Mouse (Mus musculus) MEL (cell line): ENCODE measurements around the gene March4. TPM values are rescaled to one million over a fixed set of nuclear protein-coding genes. Genes with fewer than 3 reads are reported as not detected.

Experiments
- DNase-seq: peaks from one replicate; pipeline ENCODE4 v3.0.0; 2011; ENCODE audit warnings: low read depth, low spot score
- H3K27ac ChIP-seq: 2 replicates; pipeline ENCODE4 v1.5.1; 2012; ENCODE audit warnings: low read depth, mild to moderate bottlenecking, control low read depth, low read length, moderate library complexity; ENCODE audit not compliant: control insufficient read depth
- H3K27me3 ChIP-seq, 2 experiments: fragments of 150-350 bp in 1 of 2; sonication (generic) in 1 of 2; 2 replicates each; pipeline ENCODE4 v1.6.1; 2012; ENCODE audit warnings: low read length in 2 of 2, mild to moderate bottlenecking in 2 of 2, improper control_type of control experiment in 1 of 2, moderate library complexity in 1 of 2; ENCODE audit not compliant: insufficient read depth in 2 of 2, control insufficient read depth in 1 of 2
- H3K36me3 ChIP-seq, 2 experiments: 2 replicates each; pipeline ENCODE4 v1.6.1; 2012 to 2014; ENCODE audit warnings: low read length in 2 of 2, improper control_type of control experiment in 1 of 2, inconsistent platforms in 1 of 2, mild to moderate bottlenecking in 1 of 2; ENCODE audit not compliant: insufficient read depth in 2 of 2, control insufficient read depth in 1 of 2
- H3K4me1 ChIP-seq, 2 experiments: fragments of 150-350 bp in 1 of 2; sonication (generic) in 1 of 2; 2 replicates each; pipeline ENCODE4 v1.6.1; 2012; ENCODE audit warnings: low read length in 2 of 2, improper control_type of control experiment in 1 of 2, mild to moderate bottlenecking in 1 of 2; ENCODE audit not compliant: insufficient read depth in 2 of 2, control insufficient read depth in 1 of 2
- H3K4me3 ChIP-seq, 2 experiments: fragments of 150-350 bp in 1 of 2; sonication (generic) in 1 of 2; 2 replicates each; pipeline ENCODE4 v1.5.1; 2012; ENCODE audit warnings: low read depth in 2 of 2, low read length in 2 of 2, mild to moderate bottlenecking in 2 of 2, moderate library complexity in 2 of 2, control low read depth in 1 of 2, improper control_type of control experiment in 1 of 2; ENCODE audit not compliant: control insufficient read depth in 1 of 2, insufficient read depth in 1 of 2
- H3K79me2 ChIP-seq: 2 replicates; pipeline ENCODE4 v1.6.1; 2012; ENCODE audit warnings: mild to moderate bottlenecking, low read length, moderate library complexity; ENCODE audit not compliant: control insufficient read depth, poor library complexity, insufficient read depth
- H3K9ac ChIP-seq: 2 replicates; pipeline ENCODE4 v1.6.1; 2012; ENCODE audit warnings: low read depth, mild to moderate bottlenecking, control low read depth, low read length, moderate library complexity; ENCODE audit not compliant: control insufficient read depth, poor library complexity, severe bottlenecking
- H3K9me3 ChIP-seq: fragments of 150-350 bp; sonication (generic); replicated peaks from 2 replicates; pipeline ENCODE4 v1.6.1; 2012; ENCODE audit warnings: mild to moderate bottlenecking, low read length, improper control_type of control experiment, moderate library complexity; ENCODE audit not compliant: insufficient read depth
- BHLHE40 ChIP-seq: IDR thresholded peaks from 2 replicates; pipeline ENCODE4 v1.6.1; 2012; ENCODE audit warnings: low read depth, mild to moderate bottlenecking, inconsistent platforms, low read length, improper control_type of control experiment, borderline replicate concordance
- CHD1 ChIP-seq: IDR thresholded peaks from 2 replicates; pipeline ENCODE4 v1.6.1; 2012; ENCODE audit warnings: low read depth, mild to moderate bottlenecking, inconsistent platforms, low read length, improper control_type of control experiment
- CTCF ChIP-seq, 3 experiments: IDR thresholded peaks in 2 of 3; conservative IDR thresholded peaks in 1 of 3; 2 replicates each; pipeline ENCODE4 v1.5.1; 2011 to 2012; ENCODE audit warnings: low read length in 3 of 3, low read depth in 2 of 3, mild to moderate bottlenecking in 2 of 3, improper control_type of control experiment in 1 of 3, inconsistent platforms in 1 of 3, mixed read lengths in 1 of 3, moderate library complexity in 1 of 3; ENCODE audit not compliant: control insufficient read depth in 1 of 3, insufficient read depth in 1 of 3, poor library complexity in 1 of 3, severe bottlenecking in 1 of 3
- E2F4 ChIP-seq: IDR thresholded peaks from 2 replicates; pipeline ENCODE4 v1.6.1; 2011; ENCODE audit warnings: low read depth, low read length, improper control_type of control experiment, borderline replicate concordance
- ELF1 ChIP-seq: IDR thresholded peaks from 2 replicates; pipeline ENCODE4 v1.6.1; 2014; ENCODE audit warnings: low read depth, mild to moderate bottlenecking, inconsistent platforms, low read length, improper control_type of control experiment, moderate library complexity
- ETS1 ChIP-seq: IDR thresholded peaks from 2 replicates; pipeline ENCODE4 v1.6.1; 2012; ENCODE audit warnings: low read depth, mild to moderate bottlenecking, inconsistent platforms, low read length, improper control_type of control experiment, moderate library complexity
- GABPA ChIP-seq: IDR thresholded peaks from 2 replicates; pipeline ENCODE4 v1.6.1; 2012; ENCODE audit warnings: low read depth, mild to moderate bottlenecking, inconsistent platforms, low read length, improper control_type of control experiment, moderate library complexity
- GATA1 ChIP-seq: IDR thresholded peaks from 2 replicates; pipeline ENCODE4 v1.6.1; 2011; ENCODE audit warnings: low read depth, low read length, improper control_type of control experiment
- MEF2A ChIP-seq: IDR thresholded peaks from 2 replicates; pipeline ENCODE4 v1.6.1; 2014; ENCODE audit warnings: low read depth, mild to moderate bottlenecking, inconsistent platforms, low read length, improper control_type of control experiment; ENCODE audit not compliant: poor library complexity, insufficient replicate concordance, severe bottlenecking; ENCODE audit errors: extremely low read depth
- MYC ChIP-seq: IDR thresholded peaks from 2 replicates; pipeline ENCODE4 v1.6.1; 2011; ENCODE audit warnings: low read depth, mild to moderate bottlenecking, low read length, improper control_type of control experiment, moderate library complexity
- NRF1 ChIP-seq: IDR thresholded peaks from 2 replicates; pipeline ENCODE4 v1.6.1; 2014; ENCODE audit warnings: low read depth, mild to moderate bottlenecking, inconsistent platforms, low read length, improper control_type of control experiment, moderate library complexity; ENCODE audit not compliant: poor library complexity, insufficient read depth, severe bottlenecking
- POLR2AphosphoS2 ChIP-seq: IDR thresholded peaks from 2 replicates; pipeline ENCODE4 v1.6.1; 2011; ENCODE audit warnings: low read length, improper control_type of control experiment
- POLR2AphosphoS5 ChIP-seq: IDR thresholded peaks from 2 replicates; pipeline ENCODE4 v1.6.1; 2012; ENCODE audit warnings: low read depth, borderline replicate concordance, mild to moderate bottlenecking, inconsistent platforms, low read length, moderate library complexity, mixed read lengths
- RAD21 ChIP-seq: IDR thresholded peaks from 2 replicates; pipeline ENCODE4 v1.6.1; 2011; ENCODE audit warnings: mild to moderate bottlenecking, low read depth, low read length, improper control_type of control experiment
- SMC3 ChIP-seq: IDR thresholded peaks from 2 replicates; pipeline ENCODE4 v1.6.1; 2011; ENCODE audit warnings: low read depth, low read length, improper control_type of control experiment
- TBP ChIP-seq: IDR thresholded peaks from 2 replicates; pipeline ENCODE4 v1.8.0; 2011; ENCODE audit warnings: low read depth, low read length, improper control_type of control experiment
- TCF12 ChIP-seq: IDR thresholded peaks from 2 replicates; pipeline ENCODE4 v1.6.1; 2014; ENCODE audit warnings: low read depth, mild to moderate bottlenecking, inconsistent platforms, low read length, improper control_type of control experiment, moderate library complexity
- UBTF ChIP-seq: IDR thresholded peaks from 2 replicates; pipeline ENCODE4 v1.6.1; 2012; ENCODE audit warnings: low read depth, mild to moderate bottlenecking, inconsistent platforms, low read length, improper control_type of control experiment, moderate library complexity, borderline replicate concordance; ENCODE audit not compliant: insufficient read depth
- USF1 ChIP-seq: IDR thresholded peaks from 2 replicates; pipeline ENCODE4 v1.6.1; 2014; ENCODE audit warnings: low read depth, mild to moderate bottlenecking, inconsistent platforms, low read length, improper control_type of control experiment, moderate library complexity
- ZKSCAN1 ChIP-seq: IDR thresholded peaks from 2 replicates; pipeline ENCODE4 v1.6.1; 2012; ENCODE audit warnings: low read depth, mild to moderate bottlenecking, inconsistent platforms, low read length, improper control_type of control experiment, moderate library complexity
- ZMIZ1 ChIP-seq: IDR thresholded peaks from 2 replicates; pipeline ENCODE4 v1.6.1; 2012; ENCODE audit warnings: low read depth, mild to moderate bottlenecking, inconsistent platforms, low read length, improper control_type of control experiment, moderate library complexity
- ZNF384 ChIP-seq: IDR thresholded peaks from 2 replicates; pipeline ENCODE4 v1.6.1; 2012; ENCODE audit warnings: low read depth, mild to moderate bottlenecking, inconsistent platforms, low read length, improper control_type of control experiment
- polyA plus RNA-seq, 2 experiments: library from polyadenylated mRNA; stranded (reverse) in 1 of 2; unstranded in 1 of 2; fragments of >175 nt in 1 of 2; fragments of >200 nt in 1 of 2; gene quantifications; 2 replicates each; pipeline versions ENCODE4 v1.2.1 to v1.2.4; 2012; ENCODE audit warnings: low replicate concordance in 2 of 2, low read depth in 1 of 2; ENCODE audit not compliant: insufficient read length in 2 of 2, insufficient read depth in 1 of 2, missing spikeins in 1 of 2
- total RNA-seq: library from RNA; depleted of rRNA; stranded (reverse); fragments of 300-350 nt; gene quantifications from 2 replicates; pipeline ENCODE4 v1.2.3, GENCODE M21; 2012

March4 gene
- total and polyA plus RNA-seq, 3 experiments, result not detected

- Histone ChIP-seq H3K9me3 (no peaks in the 10 kb centered on the region), H3K27me3 (peaks cover 0 to 2% of the 10 kb centered on the region in 2 experiments; a peak in 2 of 4 replicates), H3K27ac (no peak overlapping the region), H3K4me1 (no peaks in the 10 kb centered on the region), H3K9ac (no peak overlapping the region), H3K4me3 (no peak overlapping the region), H3K79me2 (no peaks in the 10 kb centered on the region)
- peak; percentile 22 for DNase-seq
- TF ChIP-seq CTCF (IDR thresholded peaks at IDR 0.05 in 2 of 3, conservative IDR thresholded peaks at IDR 0.05 in 1 of 3; ENCODE audit: control insufficient read depth in 1 of 3, insufficient read depth in 1 of 3, low read depth in 2 of 3, low read length in 3 of 3, poor library complexity in 1 of 3, severe bottlenecking in 1 of 3) (peak; percentile 30 to 58 (median 47); a peak in 5 of 6 replicates), SMC3 (peak; percentile 57), GATA1 (no peak), POLR2AphosphoS2 (no peak), ZNF384 (no peak), RAD21 (peak; percentile 7; the same call in 1 of the 2 replicates), E2F4 (no peak)
- TF ChIP-seq, all 39 proteins: peak for 3
- no peaks in the 10 kb centered on the region for H3K36me3 ChIP-seq
Observed at GRCm38 (mm10) chr1:72575121-72575520, 38.4 kb upstream of the March4 start.

GRCm38 (mm10) chr1:72574608-72575007 is 37.9 kb upstream of the March4 start:
- Histone ChIP-seq H3K9me3 (no peaks in the 10 kb centered on the region), H3K4me1 (no peaks in the 10 kb centered on the region), H3K79me2 (no peaks in the 10 kb centered on the region), H3K4me3 (no peak overlapping the region), H3K27me3 (peaks cover 0 to 2% of the 10 kb centered on the region in 2 experiments; a peak in 2 of 4 replicates), H3K9ac (no peak overlapping the region), H3K27ac (no peak overlapping the region), H3K36me3 (no peaks in the 10 kb centered on the region)
- DNase-seq, result no peak
- no peak for TF ChIP-seq ZKSCAN1
- TF ChIP-seq USF1, result no peak
- TF ChIP-seq POLR2AphosphoS2, result no peak
- no peak for TF ChIP-seq ZMIZ1
- TF ChIP-seq CHD1, result no peak
- no peak for TF ChIP-seq TBP
- TF ChIP-seq ETS1, result no peak
- TF ChIP-seq ELF1, result no peak
- no peak for TF ChIP-seq UBTF
- TF ChIP-seq NRF1, result no peak

GRCm38 (mm10) chr1:72574047-72574446 is 37.3 kb upstream of the March4 start:
- Histone ChIP-seq H3K27ac (no peak overlapping the region), H3K79me2 (no peaks in the 10 kb centered on the region)
- no peak for DNase-seq
- no peak for TF ChIP-seq TCF12
- TF ChIP-seq MEF2A, result no peak
- TF ChIP-seq GABPA, result no peak
- TF ChIP-seq MYC, result no peak
- no peak for TF ChIP-seq POLR2AphosphoS5
- no peak for TF ChIP-seq BHLHE40
- TF ChIP-seq, all 39 proteins: peak for 0
- no peaks in the 10 kb centered on the region for H3K4me1 ChIP-seq
- H3K4me3 ChIP-seq, result no peak overlapping the region
- peaks cover 0 to 2% of the 10 kb centered on the region in 2 experiments; a peak in 2 of 4 replicates for H3K27me3 ChIP-seq
- no peaks in the 10 kb centered on the region for H3K36me3 ChIP-seq
- no peaks in the 10 kb centered on the region for H3K9me3 ChIP-seq
- H3K9ac ChIP-seq, result no peak overlapping the region
